Mouse (Mus musculus) CH12.LX (cell line): ENCODE measurements around the gene Sugp1. TPM values are rescaled to one million over a fixed set of nuclear protein-coding genes. Genes with fewer than 3 reads are reported as not detected.

Source experiments
- DNase-seq: peaks from one replicate; pipeline ENCODE4 v3.0.0-alpha.2; 2013; ENCODE audit errors: extremely low read depth
- H3K27ac ChIP-seq: 2 replicates; pipeline ENCODE4 v1.5.1; 2012; ENCODE audit warnings: low read depth, mild to moderate bottlenecking, control low read depth, moderate library complexity; ENCODE audit not compliant: insufficient read depth
- H3K27me3 ChIP-seq: replicated peaks from 2 replicates; pipeline ENCODE3; 2012; ENCODE audit warnings: inconsistent platforms
- H3K36me3 ChIP-seq, 2 experiments: replicated peaks in 1 of 2; 2 replicates each; pipeline versions ENCODE3 to v1.6.1; 2012; ENCODE audit warnings: inconsistent platforms in 1 of 2, low read length in 1 of 2, mild to moderate bottlenecking in 1 of 2, mixed read lengths in 1 of 2, moderate library complexity in 1 of 2; ENCODE audit not compliant: control insufficient read depth in 1 of 2, insufficient read depth in 1 of 2
- H3K4me1 ChIP-seq, 2 experiments: 2 replicates each; pipeline ENCODE4 v1.6.1; 2012; ENCODE audit warnings: inconsistent platforms in 1 of 2, moderate library complexity in 1 of 2; ENCODE audit not compliant: insufficient read depth in 2 of 2, control insufficient read depth in 1 of 2
- H3K4me2 ChIP-seq: 2 replicates; pipeline ENCODE4 v1.6.1; 2012; ENCODE audit warnings: low read depth, mild to moderate bottlenecking, control low read depth; ENCODE audit not compliant: poor library complexity, insufficient read depth, severe bottlenecking
- H3K4me3 ChIP-seq, 3 experiments: fragments of 150-350 bp in 1 of 3; sonication (generic) in 1 of 3; replicated peaks in 1 of 3; 2 replicates each; pipeline versions ENCODE3 to v1.5.1; 2011 to 2012; ENCODE audit warnings: low read depth in 2 of 3, low read length in 2 of 3, mild to moderate bottlenecking in 2 of 3, moderate library complexity in 2 of 3, control low read depth in 1 of 3, improper control_type of control experiment in 1 of 3, inconsistent platforms in 1 of 3, mixed read lengths in 1 of 3; ENCODE audit not compliant: poor library complexity in 1 of 3
- H3K79me2 ChIP-seq: replicated peaks from 2 replicates; pipeline ENCODE4 v1.6.1; 2012; ENCODE audit warnings: mild to moderate bottlenecking, moderate library complexity; ENCODE audit not compliant: control insufficient read depth, poor library complexity, insufficient read depth, severe bottlenecking; ENCODE audit errors: extremely low read depth
- H3K9ac ChIP-seq: 2 replicates; pipeline ENCODE4 v1.6.1; 2012; ENCODE audit warnings: low read depth, mild to moderate bottlenecking, control low read depth, moderate library complexity; ENCODE audit not compliant: insufficient read depth
- H3K9me3 ChIP-seq: replicated peaks from 2 replicates; pipeline ENCODE3; 2012; ENCODE audit warnings: low read length, inconsistent platforms, mixed read lengths
- CHD1 ChIP-seq: IDR thresholded peaks from 2 replicates; pipeline ENCODE4 v1.6.1; 2012; ENCODE audit warnings: low read depth, low read length, improper control_type of control experiment, inconsistent platforms
- E2F4 ChIP-seq: IDR thresholded peaks from 2 replicates; pipeline ENCODE4 v1.6.1; 2011; ENCODE audit warnings: low read depth, low read length, improper control_type of control experiment; ENCODE audit not compliant: insufficient replicate concordance
- ELF1 ChIP-seq: IDR thresholded peaks from 2 replicates; pipeline ENCODE4 v1.6.1; 2014; ENCODE audit warnings: low read depth, mild to moderate bottlenecking, inconsistent platforms, low read length, improper control_type of control experiment
- ETS1 ChIP-seq: conservative IDR thresholded peaks from 2 replicates; pipeline ENCODE4 v1.6.1; 2012; ENCODE audit warnings: low read depth, mild to moderate bottlenecking, inconsistent platforms, low read length, improper control_type of control experiment, moderate library complexity
- GABPA ChIP-seq: IDR thresholded peaks from 2 replicates; pipeline ENCODE4 v1.6.1; 2012; ENCODE audit warnings: low read depth, low read length, improper control_type of control experiment, inconsistent platforms; ENCODE audit not compliant: insufficient replicate concordance
- JUN ChIP-seq: IDR thresholded peaks from 2 replicates; pipeline ENCODE4 v1.6.1; 2011; ENCODE audit warnings: low read depth, mild to moderate bottlenecking, low read length, improper control_type of control experiment, moderate library complexity; ENCODE audit not compliant: insufficient read depth
- KAT2A ChIP-seq: IDR thresholded peaks from 2 replicates; pipeline ENCODE4 v1.6.1; 2012; ENCODE audit warnings: low read length, improper control_type of control experiment, inconsistent platforms; ENCODE audit not compliant: insufficient replicate concordance
- MAFK ChIP-seq: IDR thresholded peaks from 2 replicates; pipeline ENCODE4 v1.6.1; 2011; ENCODE audit warnings: low read length, improper control_type of control experiment; ENCODE audit not compliant: insufficient replicate concordance
- MEF2A ChIP-seq: IDR thresholded peaks from 2 replicates; pipeline ENCODE4 v1.6.1; 2014; ENCODE audit warnings: low read depth, mild to moderate bottlenecking, inconsistent platforms, low read length, improper control_type of control experiment, borderline replicate concordance
- MXI1 ChIP-seq: IDR thresholded peaks from 2 replicates; pipeline ENCODE4 v1.6.1; 2011; ENCODE audit warnings: mild to moderate bottlenecking, low read depth, low read length, improper control_type of control experiment
- PAX5 ChIP-seq: IDR thresholded peaks from 2 replicates; pipeline ENCODE4 v1.6.1; 2012; ENCODE audit warnings: low read length, inconsistent platforms, mixed read lengths
- POLR2A ChIP-seq: IDR thresholded peaks from 2 replicates; pipeline ENCODE4 v1.6.1; 2011; ENCODE audit warnings: low read depth, mild to moderate bottlenecking, improper control_type of control experiment, low read length
- POLR2AphosphoS2 ChIP-seq: IDR thresholded peaks from 2 replicates; pipeline ENCODE4 v1.6.1; 2011; ENCODE audit warnings: low read depth, low read length, improper control_type of control experiment
- RCOR1 ChIP-seq: conservative IDR thresholded peaks from 2 replicates; pipeline ENCODE4 v1.6.1; 2012; ENCODE audit warnings: low read depth, mild to moderate bottlenecking, inconsistent platforms, low read length, improper control_type of control experiment
- SIN3A ChIP-seq: IDR thresholded peaks from 2 replicates; pipeline ENCODE4 v1.6.1; 2012; ENCODE audit warnings: low read length, improper control_type of control experiment, inconsistent platforms
- SMC3 ChIP-seq: IDR thresholded peaks from 2 replicates; pipeline ENCODE4 v1.6.1; 2011; ENCODE audit warnings: low read depth, low read length, improper control_type of control experiment
- TBP ChIP-seq: conservative IDR thresholded peaks from 2 replicates; pipeline ENCODE4 v1.6.1; 2011; ENCODE audit warnings: low read depth, low read length, improper control_type of control experiment
- USF2 ChIP-seq: conservative IDR thresholded peaks from 2 replicates; pipeline ENCODE4 v1.6.1; 2011; ENCODE audit warnings: low read depth, low read length, improper control_type of control experiment
- ZC3H11A ChIP-seq: IDR thresholded peaks from 2 replicates; pipeline ENCODE4 v1.6.1; 2012; ENCODE audit warnings: low read depth, mild to moderate bottlenecking, inconsistent platforms, low read length, improper control_type of control experiment
- ZKSCAN1 ChIP-seq: IDR thresholded peaks from 2 replicates; pipeline ENCODE4 v1.6.1; 2012; ENCODE audit warnings: low read depth, inconsistent platforms, low read length, improper control_type of control experiment, borderline replicate concordance
- ZMIZ1 ChIP-seq: IDR thresholded peaks from 2 replicates; pipeline ENCODE4 v1.6.1; 2012; ENCODE audit warnings: low read depth, mild to moderate bottlenecking, inconsistent platforms, low read length, improper control_type of control experiment
- ZNF384 ChIP-seq: IDR thresholded peaks from 2 replicates; pipeline ENCODE4 v1.6.1; 2012; ENCODE audit warnings: low read depth, low read length, improper control_type of control experiment, inconsistent platforms
- dilution Hi-C: fragments of 300-500 bp; cut with MboI; formaldehyde crosslinking; loops from 2 replicates; pipeline ENCODE4 v1.14.3; 2020; ENCODE audit warnings: low sequenced_read_pairs; ENCODE audit not compliant: extremely low pct_unique_long_range_greater_than_20kb, extremely low pct_ligation_motif_present
- in situ Hi-C: fragments of 300-500 bp; cut with MboI; formaldehyde crosslinking; loops from 3 replicates; pipeline ENCODE4 v1.14.3; 2019; ENCODE audit warnings: low sequenced_read_pairs, low pct_ligation_motif_present, low pct_unique_long_range_greater_than_20kb, mixed read lengths
- polyA plus RNA-seq: library from polyadenylated mRNA; unstranded; fragments of >175 nt; gene quantifications from 2 replicates; pipeline ENCODE4 v1.2.1, GENCODE M21; 2012; ENCODE audit warnings: low read depth; ENCODE audit not compliant: insufficient read length
- total RNA-seq, 2 experiments: library from RNA; depleted of rRNA; stranded (reverse); fragments of 300-350 nt in 1 of 2; fragments of >200 nt in 1 of 2; gene quantifications; 2 replicates each; pipeline ENCODE4 v1.2.3; 2012 to 2014

Gene Sugp1
- total and polyA plus RNA-seq, 3 experiments, result 5.3 to 43.9 (median 21.8) TPM

DNA sequence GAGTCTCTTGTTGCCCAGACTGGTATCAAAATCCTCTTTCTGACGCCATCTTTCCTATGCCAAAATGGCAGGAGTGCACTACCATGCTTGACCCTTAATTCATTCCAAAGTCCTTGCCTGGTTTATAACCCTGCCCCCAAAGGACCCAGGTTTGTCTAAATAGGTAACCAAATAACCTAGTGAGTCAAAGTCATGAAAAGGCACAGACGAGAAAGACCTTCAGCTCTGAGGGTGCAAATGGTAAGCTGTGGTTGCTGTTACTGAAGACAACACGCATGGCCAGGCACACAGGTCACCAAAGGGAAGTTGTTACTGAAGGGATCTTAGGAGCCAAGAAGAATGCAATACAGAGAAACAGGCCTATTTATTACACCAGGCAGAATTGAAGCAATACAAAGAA, 43.9 kb upstream of the Sugp1 start:
- Histone ChIP-seq H3K4me3 (no peak overlapping the region), H3K9ac (no peak overlapping the region), H3K4me2 (no peak overlapping the region), H3K79me2 (peaks cover 17% of the 10 kb centered on the region), H3K9me3 (no peaks in the 10 kb centered on the region), H3K36me3 (peaks cover 0 to 2% of the 10 kb centered on the region in 2 experiments), H3K27ac (no peak overlapping the region), H3K27me3 (no peaks in the 10 kb centered on the region), H3K4me1 (peaks cover 8 to 41% of the 10 kb centered on the region in 2 experiments)
- in situ Hi-C loops (no loop called here), dilution Hi-C loops (no loop called here)
- TF ChIP-seq USF2 (no peak), PAX5 (no peak)
- no peak for DNase-seq

DNA sequence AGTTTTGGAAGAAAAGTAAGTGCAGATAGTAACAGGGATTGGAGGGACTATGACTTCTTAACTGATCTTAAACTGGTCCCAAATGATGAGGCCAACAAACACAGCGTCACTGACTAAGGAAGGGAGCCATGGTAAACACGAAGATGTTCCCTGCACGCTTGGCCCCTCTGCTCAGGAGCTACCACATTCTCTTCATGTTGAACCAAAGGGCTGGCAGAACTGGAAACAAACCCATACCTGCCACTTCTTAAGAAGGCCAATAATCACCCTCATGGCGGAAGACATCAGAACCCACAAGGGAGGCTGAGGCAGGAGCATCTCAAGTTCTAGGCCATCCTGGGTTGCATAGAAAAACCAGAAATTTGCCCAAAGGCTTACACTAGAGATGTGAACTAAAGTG, 43.4 kb upstream of the Sugp1 start:
- TF ChIP-seq ZKSCAN1 (no peak), ZC3H11A (no peak), MAFK (no peak), JUN (no peak), ETS1 (no peak), GABPA (no peak), ZMIZ1 (no peak), E2F4 (no peak), KAT2A (no peak), ELF1 (no peak), CHD1 (no peak), TBP (no peak), SMC3 (no peak)
- peaks cover 5 to 37% of the 10 kb centered on the region in 2 experiments for H3K4me1 ChIP-seq
- H3K36me3 ChIP-seq, result no peaks in the 10 kb centered on the region
- DNase-seq, result no peak
- H3K79me2 ChIP-seq, result peaks cover 12% of the 10 kb centered on the region
- in situ Hi-C loops, result no loop called here
- H3K4me3 ChIP-seq, result no peak overlapping the region
- dilution Hi-C loops, result no loop called here
- H3K4me2 ChIP-seq, result no peak overlapping the region
- no peaks in the 10 kb centered on the region for H3K27me3 ChIP-seq
- no peaks in the 10 kb centered on the region for H3K9me3 ChIP-seq
- H3K27ac ChIP-seq, result no peak overlapping the region
- no peak overlapping the region for H3K9ac ChIP-seq

DNA sequence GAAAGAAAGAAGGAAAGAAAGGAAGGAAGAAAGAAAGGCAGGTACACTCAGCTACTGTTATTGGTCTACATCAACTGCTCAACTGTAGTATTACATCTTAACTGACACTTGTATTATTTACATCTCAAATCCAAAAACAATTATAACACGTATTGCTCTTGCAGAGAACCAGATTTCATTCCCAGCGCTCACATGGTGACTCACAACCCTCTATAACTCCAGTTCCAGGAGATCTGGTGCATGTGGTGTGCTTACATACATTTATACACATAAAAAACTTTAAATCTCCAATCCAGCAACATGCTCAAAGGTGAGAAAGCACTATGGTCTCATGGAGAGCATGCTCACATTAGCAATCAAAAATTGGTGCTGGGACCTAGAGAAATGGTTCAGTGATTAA, 42.4 kb upstream of the Sugp1 start:
- peaks cover 4 to 31% of the 10 kb centered on the region in 2 experiments; a peak in 3 of 4 replicates for H3K4me1 ChIP-seq
- no peaks in the 10 kb centered on the region for H3K36me3 ChIP-seq
- no peak overlapping the region for H3K4me3 ChIP-seq
- H3K9me3 ChIP-seq, result no peaks in the 10 kb centered on the region
- DNase-seq, result no peak
- no peak for TF ChIP-seq POLR2A
- no peak for TF ChIP-seq KAT2A
- TF ChIP-seq POLR2AphosphoS2, result no peak
- no peak for TF ChIP-seq MEF2A
- TF ChIP-seq TBP, result no peak
- TF ChIP-seq CHD1, result no peak
- TF ChIP-seq MXI1, result no peak
- TF ChIP-seq RCOR1, result no peak
- no peak for TF ChIP-seq E2F4
- no peak for TF ChIP-seq SIN3A
- TF ChIP-seq ZNF384, result no peak
- no peak for TF ChIP-seq PAX5
- TF ChIP-seq ZC3H11A, result no peak
- in situ Hi-C loops (loop anchor here (5.0 kb wide), 2 partner anchors 33 to 78 kb away; no protein-coding TSS in a partner anchor), dilution Hi-C loops (no loop called here)
- no peak overlapping the region for H3K27ac ChIP-seq
- H3K79me2 ChIP-seq, result peaks cover 4% of the 10 kb centered on the region
- no peak overlapping the region for H3K9ac ChIP-seq
- no peaks in the 10 kb centered on the region for H3K27me3 ChIP-seq
- H3K4me2 ChIP-seq, result no peak overlapping the region
